Mouse (Mus musculus): ENCODE measurements around the gene Gm38655. TPM values are rescaled to one million over a fixed set of nuclear protein-coding genes. Genes with fewer than 3 reads are reported as not detected.

Gene Gm38655
- polyA plus RNA-seq, 1 experiment from 2014 or later = not detected

- H3K4me2 ChIP-seq (ENCODE audit: low read length) = peak within 1 kb of the TSS; percentile 84
- H3K9me3 ChIP-seq (ENCODE audit: control insufficient read depth, low read length) = no peaks in the 10 kb centered on the region
- peak within 1 kb of the TSS; percentile 79 to 99 for H3K4me3 ChIP-seq (ENCODE audit: control insufficient read depth in 1 of 2, insufficient read depth in 1 of 2, low read depth in 1 of 2, low read length in 2 of 2)
- H3K27me3 ChIP-seq (ENCODE audit: control insufficient read depth, insufficient read depth, low read length) = no peaks in the 10 kb centered on the region
- peak within 1 kb of the TSS; percentile 88 for H3K9ac ChIP-seq (ENCODE audit: low read length)
- peak; percentile 64 for ATAC-seq (ENCODE audit: insufficient number of reproducible peaks, insufficient read depth, low FRiP score, low read depth)
- peaks cover 11 to 32% of the 10 kb centered on the region in 2 experiments for H3K4me1 ChIP-seq (ENCODE audit: control insufficient read depth in 2 of 2, insufficient read depth in 2 of 2, low read length in 2 of 2)
- under 1% methylated on average over 104 of the region's 104 CpGs for WGBS
- H3K36me3 ChIP-seq (ENCODE audit: control insufficient read depth, insufficient read depth, low read length) = peaks cover 25% of the 10 kb centered on the region
- H3K27ac ChIP-seq (replicated peaks in 1 of 2; ENCODE audit: control insufficient read depth in 1 of 2, insufficient read depth in 1 of 2, low read depth in 2 of 2, low read length in 2 of 2) = peak within 1 kb of the TSS; percentile 75 to 83
Measured at GRCm38 (mm10) chr17:25188150-25189031, 13.1 kb upstream of the Gm38655 start, which contains the start of gene Unkl. Unkl (plus strand) TSS chr17:25188397.

GRCm38 (mm10) chr17:25187784-25188149 lies 12.5 kb upstream of the Gm38655 start:
- Histone ChIP-seq H3K36me3 (ENCODE audit: control insufficient read depth, insufficient read depth, low read length) (peaks cover 21% of the 10 kb centered on the region), H3K4me2 (ENCODE audit: low read length) (peak overlapping the region; percentile 84), H3K27me3 (ENCODE audit: control insufficient read depth, insufficient read depth, low read length) (0 out of 2 replicates have a peak, but pooled peaks cover 3% of the 10 kb centered on the region), H3K9me3 (ENCODE audit: control insufficient read depth, low read length) (no peaks in the 10 kb centered on the region), H3K27ac (replicated peaks in 1 of 2; ENCODE audit: control insufficient read depth in 1 of 2, insufficient read depth in 1 of 2, low read depth in 2 of 2, low read length in 2 of 2) (peak overlapping the region; percentile 75 to 83), H3K4me3 (ENCODE audit: control insufficient read depth in 1 of 2, insufficient read depth in 1 of 2, low read depth in 1 of 2, low read length in 2 of 2) (peak overlapping the region; percentile 79 to 99), H3K4me1 (ENCODE audit: control insufficient read depth in 2 of 2, insufficient read depth in 2 of 2, low read length in 2 of 2) (peaks cover 11 to 32% of the 10 kb centered on the region in 2 experiments), H3K9ac (ENCODE audit: low read length) (peak overlapping the region; percentile 88)
- no peak for ATAC-seq (ENCODE audit: insufficient number of reproducible peaks, insufficient read depth, low FRiP score, low read depth)
- 5% methylated on average over 11 of the region's 11 CpGs for WGBS

GRCm38 (mm10) chr17:25184961-25185360 lies 9.7 kb upstream of the Gm38655 start:
- peak overlapping the region; percentile 87 to 96 for H3K4me3 ChIP-seq (ENCODE audit: control insufficient read depth in 1 of 2, insufficient read depth in 1 of 2, low read depth in 1 of 2, low read length in 2 of 2)
- no peaks in the 10 kb centered on the region for H3K9me3 ChIP-seq (ENCODE audit: control insufficient read depth, low read length)
- peaks cover 9% of the 10 kb centered on the region; the same call in 1 of the 2 replicates for H3K27me3 ChIP-seq (ENCODE audit: control insufficient read depth, insufficient read depth, low read length)
- 9% methylated on average over 17 of the region's 17 CpGs for WGBS
- H3K27ac ChIP-seq (replicated peaks in 1 of 2; ENCODE audit: control insufficient read depth in 1 of 2, insufficient read depth in 1 of 2, low read depth in 2 of 2, low read length in 2 of 2) = peak overlapping the region in 1 of 2 experiments; percentile 87; a peak in 1 of 4 replicates
- peaks cover 11 to 32% of the 10 kb centered on the region in 2 experiments for H3K4me1 ChIP-seq (ENCODE audit: control insufficient read depth in 2 of 2, insufficient read depth in 2 of 2, low read length in 2 of 2)
- H3K4me2 ChIP-seq (ENCODE audit: low read length) = peak overlapping the region; percentile 99
- no peak for ATAC-seq (ENCODE audit: insufficient number of reproducible peaks, insufficient read depth, low FRiP score, low read depth)
- H3K9ac ChIP-seq (ENCODE audit: low read length) = peak overlapping the region; percentile 83
- H3K36me3 ChIP-seq (ENCODE audit: control insufficient read depth, insufficient read depth, low read length) = no peaks in the 10 kb centered on the region

GRCm38 (mm10) chr17:25184129-25184691 lies 8.9 kb upstream of the Gm38655 start, which contains the start of gene BC003965:
BC003965 (plus strand) TSS chr17:25184554.
- Histone ChIP-seq H3K36me3 (ENCODE audit: control insufficient read depth, insufficient read depth, low read length) (no peaks in the 10 kb centered on the region), H3K4me2 (ENCODE audit: low read length) (peak within 1 kb of the TSS; percentile 99), H3K4me3 (ENCODE audit: control insufficient read depth in 1 of 2, insufficient read depth in 1 of 2, low read depth in 1 of 2, low read length in 2 of 2) (peak within 1 kb of the TSS; percentile 87 to 96), H3K27me3 (ENCODE audit: control insufficient read depth, insufficient read depth, low read length) (peaks cover 9% of the 10 kb centered on the region; the same call in 1 of the 2 replicates), H3K27ac (replicated peaks in 1 of 2; ENCODE audit: control insufficient read depth in 1 of 2, insufficient read depth in 1 of 2, low read depth in 2 of 2, low read length in 2 of 2) (peak within 1 kb of the TSS; percentile 68 to 87), H3K9me3 (ENCODE audit: control insufficient read depth, low read length) (no peaks in the 10 kb centered on the region), H3K4me1 (ENCODE audit: control insufficient read depth in 2 of 2, insufficient read depth in 2 of 2, low read length in 2 of 2) (peaks cover 8 to 25% of the 10 kb centered on the region in 2 experiments), H3K9ac (ENCODE audit: low read length) (peak within 1 kb of the TSS; percentile 83)
- peak; percentile 78 for ATAC-seq (ENCODE audit: insufficient number of reproducible peaks, insufficient read depth, low FRiP score, low read depth)
- under 1% methylated on average over 50 of the region's 50 CpGs for WGBS

GRCm38 (mm10) chr17:25183232-25183631 lies 8.0 kb upstream of the Gm38655 start:
- ATAC-seq (ENCODE audit: insufficient number of reproducible peaks, insufficient read depth, low FRiP score, low read depth) = no peak
- H3K9ac ChIP-seq (ENCODE audit: low read length) = no peak overlapping the region
- peak overlapping the region; percentile 99 for H3K4me2 ChIP-seq (ENCODE audit: low read length)
- no peak overlapping the region for H3K27ac ChIP-seq (replicated peaks in 1 of 2; ENCODE audit: control insufficient read depth in 1 of 2, insufficient read depth in 1 of 2, low read depth in 2 of 2, low read length in 2 of 2)
- peaks cover 8 to 24% of the 10 kb centered on the region in 2 experiments for H3K4me1 ChIP-seq (ENCODE audit: control insufficient read depth in 2 of 2, insufficient read depth in 2 of 2, low read length in 2 of 2)
- H3K27me3 ChIP-seq (ENCODE audit: control insufficient read depth, insufficient read depth, low read length) = peaks cover 9% of the 10 kb centered on the region; the same call in 1 of the 2 replicates
- H3K36me3 ChIP-seq (ENCODE audit: control insufficient read depth, insufficient read depth, low read length) = no peaks in the 10 kb centered on the region
- no peak overlapping the region for H3K4me3 ChIP-seq (ENCODE audit: control insufficient read depth in 1 of 2, insufficient read depth in 1 of 2, low read depth in 1 of 2, low read length in 2 of 2)
- no peaks in the 10 kb centered on the region for H3K9me3 ChIP-seq (ENCODE audit: control insufficient read depth, low read length)

- Histone ChIP-seq H3K4me3 (ENCODE audit: control insufficient read depth in 1 of 2, insufficient read depth in 1 of 2, low read depth in 1 of 2, low read length in 2 of 2) (no peak overlapping the region), H3K4me2 (ENCODE audit: low read length) (no peak overlapping the region), H3K4me1 (ENCODE audit: control insufficient read depth in 2 of 2, insufficient read depth in 2 of 2, low read length in 2 of 2) (peaks cover 5 to 8% of the 10 kb centered on the region in 2 experiments; a peak in 1 of 4 replicates), H3K27ac (replicated peaks in 1 of 2; ENCODE audit: control insufficient read depth in 1 of 2, insufficient read depth in 1 of 2, low read depth in 2 of 2, low read length in 2 of 2) (no peak overlapping the region), H3K27me3 (ENCODE audit: control insufficient read depth, insufficient read depth, low read length) (no peaks in the 10 kb centered on the region; the same call in 1 of the 2 replicates), H3K9me3 (ENCODE audit: control insufficient read depth, low read length) (no peaks in the 10 kb centered on the region), H3K9ac (ENCODE audit: low read length) (no peak overlapping the region), H3K36me3 (ENCODE audit: control insufficient read depth, insufficient read depth, low read length) (no peaks in the 10 kb centered on the region)
- ATAC-seq (ENCODE audit: insufficient number of reproducible peaks, insufficient read depth, low FRiP score, low read depth) = no peak
- 85% methylated on average over 3 of the region's 3 CpGs for WGBS
Measured at GRCm38 (mm10) chr17:25172558-25172957, 2.7 kb downstream of the Gm38655 start.

GRCm38 (mm10) chr17:25169706-25170105 lies 5.6 kb downstream of the Gm38655 start:
- Histone ChIP-seq H3K9me3 (ENCODE audit: control insufficient read depth, low read length) (no peaks in the 10 kb centered on the region), H3K4me3 (ENCODE audit: control insufficient read depth in 1 of 2, insufficient read depth in 1 of 2, low read depth in 1 of 2, low read length in 2 of 2) (no peak overlapping the region), H3K27ac (replicated peaks in 1 of 2; ENCODE audit: control insufficient read depth in 1 of 2, insufficient read depth in 1 of 2, low read depth in 2 of 2, low read length in 2 of 2) (no peak overlapping the region), H3K4me1 (ENCODE audit: control insufficient read depth in 2 of 2, insufficient read depth in 2 of 2, low read length in 2 of 2) (peaks cover 5 to 8% of the 10 kb centered on the region in 2 experiments; a peak in 1 of 4 replicates), H3K36me3 (ENCODE audit: control insufficient read depth, insufficient read depth, low read length) (no peaks in the 10 kb centered on the region), H3K27me3 (ENCODE audit: control insufficient read depth, insufficient read depth, low read length) (no peaks in the 10 kb centered on the region), H3K9ac (ENCODE audit: low read length) (no peak overlapping the region), H3K4me2 (ENCODE audit: low read length) (no peak overlapping the region)
- ATAC-seq (ENCODE audit: insufficient number of reproducible peaks, insufficient read depth, low FRiP score, low read depth) = no peak
- 66% methylated on average over 2 of the region's 2 CpGs for WGBS
